Mouse (Mus musculus): ENCODE results near the gene Cdc42bpa.

Cdc42bpa gene

GRCm38 (mm10) chr1:179959721-179960542 is at the start of gene Cdc42bpa:
Gene Cdc42bpa, plus strand, starts transcription at chr1:179960472.
- peak; percentile 33 for DNase-seq (ENCODE audit: low spot score)

GRCm38 (mm10) chr1:179913471-179913870 is 46.8 kb upstream of the Cdc42bpa start:
- DNase-seq (ENCODE audit: low spot score), result peak; percentile 32

- no peak for DNase-seq (ENCODE audit: low spot score)
Measured at GRCm38 (mm10) chr1:179917036-179917435, 43.2 kb upstream of the Cdc42bpa start.

- no peak for DNase-seq (ENCODE audit: low spot score)
Measured at GRCm38 (mm10) chr1:179917481-179917880, 42.8 kb upstream of the Cdc42bpa start.

- no peak for DNase-seq (ENCODE audit: low spot score)
Measured at GRCm38 (mm10) chr1:179919656-179920436, 40.4 kb upstream of the Cdc42bpa start.

- no peak for DNase-seq (ENCODE audit: low spot score)
Measured at GRCm38 (mm10) chr1:179923661-179924405, 36.4 kb upstream of the Cdc42bpa start.

- DNase-seq (ENCODE audit: low spot score), result no peak
Measured at GRCm38 (mm10) chr1:179926240-179926639, 34.0 kb upstream of the Cdc42bpa start.

- DNase-seq (ENCODE audit: low spot score), result no peak
Measured at GRCm38 (mm10) chr1:179927102-179927501, 33.2 kb upstream of the Cdc42bpa start.

- DNase-seq (ENCODE audit: low spot score), result no peak
Measured at GRCm38 (mm10) chr1:179928822-179929221, 31.4 kb upstream of the Cdc42bpa start.

GRCm38 (mm10) chr1:179931247-179931646 is 29.0 kb upstream of the Cdc42bpa start:
- no peak for DNase-seq (ENCODE audit: low spot score)

- DNase-seq (ENCODE audit: low spot score), result no peak
Measured at GRCm38 (mm10) chr1:179934064-179934463, 26.2 kb upstream of the Cdc42bpa start.

- DNase-seq (ENCODE audit: low spot score), result no peak
Measured at GRCm38 (mm10) chr1:179940071-179940786, 20.0 kb upstream of the Cdc42bpa start.

- no peak for DNase-seq (ENCODE audit: low spot score)
Measured at GRCm38 (mm10) chr1:179940787-179941352, 19.4 kb upstream of the Cdc42bpa start.

GRCm38 (mm10) chr1:179945017-179945416 is 15.3 kb upstream of the Cdc42bpa start:
- DNase-seq (ENCODE audit: low spot score), result no peak

GRCm38 (mm10) chr1:179946616-179947015 is 13.7 kb upstream of the Cdc42bpa start:
- DNase-seq (ENCODE audit: low spot score), result no peak

GRCm38 (mm10) chr1:179947653-179948052 is 12.6 kb upstream of the Cdc42bpa start:
- no peak for DNase-seq (ENCODE audit: low spot score)

- DNase-seq (ENCODE audit: low spot score), result no peak
Measured at GRCm38 (mm10) chr1:179951597-179951996, 8.7 kb upstream of the Cdc42bpa start.

GRCm38 (mm10) chr1:179953251-179953650 is 7.0 kb upstream of the Cdc42bpa start:
- no peak for DNase-seq (ENCODE audit: low spot score)

GRCm38 (mm10) chr1:179957431-179957830 is 2.8 kb upstream of the Cdc42bpa start:
- no peak for DNase-seq (ENCODE audit: low spot score)

GRCm38 (mm10) chr1:179958871-179959720 is 1.2 kb upstream of the Cdc42bpa start:
- DNase-seq (ENCODE audit: low spot score), result no peak

- no peak for DNase-seq (ENCODE audit: low spot score)
Measured at GRCm38 (mm10) chr1:179960543-179960876, 238 bp downstream of the Cdc42bpa start.

Measured in urinary bladder, postnatal 10 days (tissue).